Mouse (Mus musculus) spleen, adult 2 months (tissue): Measurements from ENCODE around the gene Lrp5. TPM values are rescaled to one million over a fixed set of nuclear protein-coding genes. Genes with fewer than 3 reads are reported as not detected.

Source experiments
- DNase-seq, 2 experiments: peaks; one replicate each; pipeline versions ENCODE4 v3.0.0 to v3.0.0-alpha.2; 2012 to 2021; ENCODE audit warnings: low spot score in 2 of 2, low read depth in 1 of 2
- H3K27ac ChIP-seq: fragments of 200-500 bp; 2 replicates; pipeline ENCODE4 v1.5.1; 2012; ENCODE audit warnings: low read length, inconsistent platforms; ENCODE audit not compliant: insufficient read depth
- H3K27me3 ChIP-seq: fragments of 200-500 bp; 2 replicates; pipeline ENCODE4 v1.6.1; 2012; ENCODE audit warnings: mild to moderate bottlenecking, moderate library complexity, low read length, inconsistent platforms; ENCODE audit not compliant: control insufficient read depth, insufficient read depth
- H3K36me3 ChIP-seq: fragments of 200-500 bp; 2 replicates; pipeline ENCODE4 v1.6.1; 2012; ENCODE audit warnings: mild to moderate bottlenecking, low read length, inconsistent platforms; ENCODE audit not compliant: control insufficient read depth, insufficient read depth
- H3K4me1 ChIP-seq: fragments of 200-500 bp; 2 replicates; pipeline ENCODE4 v1.6.1; 2011; ENCODE audit warnings: inconsistent platforms; ENCODE audit not compliant: control insufficient read depth, insufficient read depth, insufficient read length
- H3K4me3 ChIP-seq: fragments of 200-500 bp; 2 replicates; pipeline ENCODE4 v1.5.1; 2011; ENCODE audit warnings: mild to moderate bottlenecking, inconsistent platforms; ENCODE audit not compliant: insufficient read depth, insufficient read length; ENCODE audit errors: extremely low read depth
- CTCF ChIP-seq: fragments of 200-500 bp; IDR thresholded peaks from 2 replicates; pipeline ENCODE4 v1.5.1; 2011; ENCODE audit warnings: mild to moderate bottlenecking, inconsistent platforms; ENCODE audit not compliant: insufficient read depth, insufficient read length, insufficient replicate concordance; ENCODE audit errors: extremely low read depth
- POLR2A ChIP-seq: fragments of 200-500 bp; IDR thresholded peaks from 2 replicates; pipeline ENCODE4 v1.6.1; 2011; ENCODE audit warnings: low read depth, low read length, inconsistent platforms
- WGBS: fragments of 180-500 bp; shearing (Covaris S2); methylation state at CpG from one replicate; pipeline ENCODE4 v1.1.7; 2018; 5-methylcytosine and 5-hydroxymethylcytosine counted together
- polyA plus RNA-seq: library from polyadenylated mRNA; depleted of rRNA; stranded (reverse); fragments of >200 nt; gene quantifications from 2 replicates; pipeline ENCODE4 v1.2.3, GENCODE M21; 2012

Lrp5 gene
- polyA plus RNA-seq, 1 experiment = 22.6 TPM

DNA sequence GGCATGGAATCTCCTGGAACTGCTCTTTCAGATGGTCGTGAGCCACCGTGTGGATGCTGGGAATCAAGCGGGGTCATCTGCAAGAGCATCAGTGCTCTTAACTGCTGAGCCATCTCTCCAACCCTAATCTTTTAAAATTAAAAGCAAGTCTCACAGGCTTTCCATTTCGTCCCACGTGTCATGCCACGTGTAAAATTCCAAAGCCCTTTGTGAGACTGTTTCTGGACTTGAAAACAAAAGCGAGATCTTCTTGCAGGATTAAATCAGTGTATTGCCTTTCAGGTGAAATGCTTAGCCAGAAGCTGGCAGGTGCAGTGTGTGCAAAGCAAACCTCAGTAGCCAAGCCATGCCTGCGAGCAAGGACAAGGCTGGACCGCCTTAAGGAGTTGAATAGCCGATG lies 21.2 kb upstream of the Lrp5 start:
- H3K27me3 ChIP-seq = no peaks in the 10 kb centered on the region
- DNase-seq = no peak
- peaks cover 8% of the 10 kb centered on the region; the same call in 1 of the 2 replicates for H3K4me1 ChIP-seq
- TF ChIP-seq CTCF (no peak), POLR2A (no peak)
- 41% methylated on average over 10 of the region's 10 CpGs for WGBS
- peak overlapping the region; percentile 35; the same call in 1 of the 2 replicates for H3K27ac ChIP-seq
- no peaks in the 10 kb centered on the region for H3K36me3 ChIP-seq
- peak overlapping the region; percentile 80; the same call in 1 of the 2 replicates for H3K4me3 ChIP-seq

DNA sequence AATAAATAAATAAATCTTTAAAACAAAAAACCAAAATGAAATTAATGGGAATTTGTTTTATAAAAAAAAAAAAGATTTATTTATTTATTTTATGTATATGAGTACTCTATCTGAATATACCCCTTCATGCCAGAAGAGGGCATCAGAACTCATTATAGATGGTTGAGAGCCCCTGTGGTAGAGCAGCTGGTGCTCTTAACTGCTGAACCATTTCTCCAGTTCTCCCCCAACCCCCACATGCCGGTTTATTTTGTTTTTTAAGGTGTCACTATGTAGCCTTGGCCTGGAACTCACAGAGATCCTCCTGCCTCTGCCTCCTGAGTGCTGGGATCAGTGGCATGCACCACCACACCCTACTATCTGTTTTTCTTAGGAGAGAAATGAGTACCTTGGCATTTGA lies 19.9 kb upstream of the Lrp5 start:
- H3K4me3 ChIP-seq = no peak overlapping the region
- TF ChIP-seq POLR2A (no peak), CTCF (no peak)
- H3K27me3 ChIP-seq = no peaks in the 10 kb centered on the region
- no peak overlapping the region for H3K27ac ChIP-seq
- WGBS = 16% methylated on average over 1 of the region's 1 CpGs
- H3K36me3 ChIP-seq = no peaks in the 10 kb centered on the region
- H3K4me1 ChIP-seq = peaks cover 8% of the 10 kb centered on the region; the same call in 1 of the 2 replicates
- peak in 1 of 2 experiments; percentile 32 for DNase-seq

DNA sequence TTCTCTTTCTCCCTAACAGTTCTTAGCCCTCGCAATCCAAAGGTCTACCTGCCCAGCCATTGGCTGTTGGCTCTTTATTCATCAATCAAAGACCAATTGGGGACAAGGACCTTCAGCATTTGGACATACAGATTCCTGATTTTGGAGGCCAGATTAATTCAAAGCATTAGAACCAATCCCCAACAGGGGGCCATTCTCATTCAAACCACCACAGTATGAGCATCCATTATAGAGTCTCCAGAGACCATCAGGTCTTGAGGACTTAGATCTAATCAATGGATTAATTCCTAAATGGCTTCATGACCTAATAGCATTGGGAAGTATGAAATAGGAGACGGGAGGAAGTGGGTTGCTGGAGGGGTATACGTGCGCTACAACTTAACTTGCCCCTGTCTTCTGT lies 16.1 kb upstream of the Lrp5 start:
- 83% methylated on average over 4 of the region's 4 CpGs for WGBS
- H3K36me3 ChIP-seq = no peaks in the 10 kb centered on the region
- H3K27me3 ChIP-seq = no peaks in the 10 kb centered on the region
- DNase-seq = no peak
- 0 out of 2 replicates have a peak, but pooled peaks cover 2% of the 10 kb centered on the region for H3K4me1 ChIP-seq
- TF ChIP-seq POLR2A (no peak), CTCF (no peak)
- no peak overlapping the region for H3K4me3 ChIP-seq
- no peak overlapping the region for H3K27ac ChIP-seq

DNA sequence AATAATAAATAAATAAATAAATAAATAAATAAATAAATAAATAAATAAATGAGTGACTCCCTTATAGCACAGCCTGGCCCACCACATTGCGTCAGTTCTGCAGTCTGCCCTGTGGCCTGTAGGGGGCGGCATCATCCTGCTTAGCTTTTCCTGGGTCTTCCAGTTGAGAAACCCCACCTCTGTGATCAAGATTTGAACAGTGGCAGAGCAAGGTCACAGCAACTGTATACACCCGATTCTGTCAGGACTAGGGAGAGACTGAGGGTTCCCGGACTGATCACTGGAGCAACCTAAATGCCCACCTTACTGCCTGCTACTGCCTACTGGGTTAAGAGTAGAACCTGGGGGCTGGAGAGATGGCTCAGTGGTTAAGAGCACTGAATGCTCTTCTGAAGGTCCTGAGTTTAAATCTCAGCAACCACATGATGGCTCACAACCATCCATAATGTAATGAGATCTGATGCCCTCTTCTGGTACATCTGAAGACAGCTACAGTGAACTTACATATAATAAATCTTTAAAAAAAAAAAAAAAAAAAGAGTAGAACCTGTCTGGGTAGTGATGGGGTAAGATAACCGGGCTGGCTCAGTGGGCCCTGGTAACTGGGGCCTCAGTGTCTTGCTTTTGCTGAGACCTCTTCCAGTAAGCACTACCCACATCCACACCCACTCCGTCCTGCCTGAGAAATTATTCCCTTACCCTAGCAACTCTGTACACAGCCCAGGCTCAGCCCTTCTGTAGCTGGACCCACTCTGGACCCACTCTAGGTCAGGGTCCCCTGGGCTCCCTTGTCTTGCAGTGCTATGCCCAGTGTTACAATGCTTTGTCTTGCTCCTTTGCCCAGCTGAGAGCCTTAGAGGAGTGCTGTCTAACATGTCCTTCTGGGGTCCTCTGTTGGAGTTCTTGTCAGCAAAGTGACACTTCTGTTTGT lies 13.4 kb upstream of the Lrp5 start:
- Histone ChIP-seq H3K27me3 (no peaks in the 10 kb centered on the region), H3K27ac (no peak overlapping the region), H3K4me3 (no peak overlapping the region), H3K36me3 (no peaks in the 10 kb centered on the region), H3K4me1 (no peaks in the 10 kb centered on the region)
- peak; percentile 42 to 70 for DNase-seq
- WGBS = 33% methylated on average over 6 of the region's 6 CpGs
- TF ChIP-seq CTCF (peak; percentile 84; the same call in 1 of the 2 replicates), POLR2A (no peak)

DNA sequence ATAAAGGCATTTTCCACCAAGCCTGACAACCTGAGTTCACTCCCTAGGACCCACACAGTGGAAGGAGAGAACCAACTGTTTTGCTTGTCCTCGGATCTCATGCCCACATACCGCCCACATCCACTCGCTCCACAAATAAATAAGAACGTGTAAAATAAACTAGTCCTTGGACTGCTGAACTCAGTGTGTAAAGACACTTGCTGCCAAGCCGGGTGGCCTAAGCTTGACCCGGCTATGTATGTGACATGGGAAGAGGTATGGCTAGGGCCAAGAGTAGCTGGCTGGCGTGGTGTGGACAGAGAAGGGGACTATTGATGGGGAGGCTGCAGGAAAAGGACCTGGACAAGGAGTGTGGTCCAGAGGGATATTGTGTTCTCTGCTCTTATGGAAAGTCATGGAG lies 11.7 kb upstream of the Lrp5 start:
- Histone ChIP-seq H3K36me3 (no peaks in the 10 kb centered on the region), H3K27me3 (no peaks in the 10 kb centered on the region), H3K27ac (no peak overlapping the region), H3K4me1 (no peaks in the 10 kb centered on the region), H3K4me3 (no peak overlapping the region)
- DNase-seq = no peak
- TF ChIP-seq CTCF = no peak
- no peak for TF ChIP-seq POLR2A
- 91% methylated on average over 7 of the region's 7 CpGs for WGBS

DNA sequence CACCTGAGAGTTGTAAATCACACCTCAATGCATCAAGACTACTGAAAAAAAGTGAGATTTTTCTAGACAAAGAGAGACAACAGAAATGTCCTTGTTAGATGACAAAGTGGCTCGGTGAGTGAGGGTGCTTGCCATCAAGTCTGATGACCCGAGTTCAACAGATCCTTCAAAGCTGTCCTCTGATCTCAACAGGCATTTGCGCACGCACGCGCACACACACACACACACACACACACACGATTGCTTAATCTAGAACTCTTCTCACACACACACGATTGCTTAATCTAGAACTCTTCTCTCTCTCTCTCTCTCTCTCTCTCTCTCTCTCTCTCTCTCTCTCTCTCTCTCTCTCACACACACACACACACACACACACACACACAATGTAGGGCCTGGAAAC lies 9.6 kb upstream of the Lrp5 start:
- H3K4me1 ChIP-seq = no peaks in the 10 kb centered on the region
- WGBS = 80% methylated on average over 8 of the region's 8 CpGs
- DNase-seq = no peak

DNA sequence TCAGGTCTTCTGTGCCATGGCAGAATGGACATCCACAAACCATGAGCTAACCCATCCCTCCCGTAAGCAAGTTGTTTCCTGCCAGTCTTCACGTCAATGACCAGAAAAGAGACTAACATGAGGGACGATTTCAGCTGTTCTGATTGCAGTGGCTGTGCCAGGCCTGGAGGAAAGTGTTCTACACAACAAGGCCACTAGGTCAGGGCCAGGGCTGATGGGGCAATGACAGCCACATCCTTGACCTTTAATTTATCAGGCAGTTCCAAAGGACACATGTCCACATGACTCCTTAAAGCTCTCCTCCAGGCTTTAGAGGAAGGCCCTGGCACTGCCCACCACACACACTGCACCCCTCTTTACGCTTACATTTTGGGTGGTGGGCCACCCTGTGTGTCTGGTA lies 9.1 kb upstream of the Lrp5 start:
- Histone ChIP-seq H3K27me3 (no peaks in the 10 kb centered on the region), H3K4me3 (no peak overlapping the region), H3K4me1 (no peaks in the 10 kb centered on the region), H3K27ac (no peak overlapping the region), H3K36me3 (no peaks in the 10 kb centered on the region)
- no peak for TF ChIP-seq CTCF
- no peak for TF ChIP-seq POLR2A
- 80% methylated on average over 4 of the region's 4 CpGs for WGBS
- no peak for DNase-seq

More for the DNA sequence above, 9.6 kb upstream of the Lrp5 start:
- H3K4me3 ChIP-seq = no peak overlapping the region
- H3K27me3 ChIP-seq = no peaks in the 10 kb centered on the region
- TF ChIP-seq POLR2A = no peak
- TF ChIP-seq CTCF = no peak
- H3K27ac ChIP-seq = no peak overlapping the region
- H3K36me3 ChIP-seq = no peaks in the 10 kb centered on the region
